Mouse (Mus musculus): ENCODE data around the gene Filip1l.

Gene Filip1l

DNA sequence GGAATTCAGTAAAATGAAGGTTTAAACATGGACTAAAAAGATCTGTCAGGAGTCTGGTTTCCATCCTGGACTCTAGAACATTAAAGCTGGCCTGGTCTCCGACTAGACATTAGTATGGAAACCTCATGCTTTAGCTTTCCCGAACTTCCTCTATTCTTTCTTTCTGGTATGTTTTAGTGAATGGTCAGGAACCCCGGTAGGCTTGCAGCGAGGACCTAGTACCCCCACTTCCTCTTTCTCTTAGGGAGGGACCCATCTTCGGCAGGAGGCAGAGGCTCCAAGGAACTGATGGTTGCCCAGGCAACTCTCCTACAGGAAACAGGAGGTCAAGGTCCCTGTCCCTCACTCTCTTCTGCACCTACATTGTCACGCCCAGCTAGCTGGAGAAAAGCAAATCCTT lies 43.4 kb downstream of the Filip1l start:
- DNase-seq (ENCODE audit: low spot score in 2 of 2): no peak

- DNase-seq (ENCODE audit: low spot score in 2 of 2): no peak
These were observed 45.0 kb downstream of the Filip1l start for GRCm38 (mm10) chr16:57397845-57398244.

DNA sequence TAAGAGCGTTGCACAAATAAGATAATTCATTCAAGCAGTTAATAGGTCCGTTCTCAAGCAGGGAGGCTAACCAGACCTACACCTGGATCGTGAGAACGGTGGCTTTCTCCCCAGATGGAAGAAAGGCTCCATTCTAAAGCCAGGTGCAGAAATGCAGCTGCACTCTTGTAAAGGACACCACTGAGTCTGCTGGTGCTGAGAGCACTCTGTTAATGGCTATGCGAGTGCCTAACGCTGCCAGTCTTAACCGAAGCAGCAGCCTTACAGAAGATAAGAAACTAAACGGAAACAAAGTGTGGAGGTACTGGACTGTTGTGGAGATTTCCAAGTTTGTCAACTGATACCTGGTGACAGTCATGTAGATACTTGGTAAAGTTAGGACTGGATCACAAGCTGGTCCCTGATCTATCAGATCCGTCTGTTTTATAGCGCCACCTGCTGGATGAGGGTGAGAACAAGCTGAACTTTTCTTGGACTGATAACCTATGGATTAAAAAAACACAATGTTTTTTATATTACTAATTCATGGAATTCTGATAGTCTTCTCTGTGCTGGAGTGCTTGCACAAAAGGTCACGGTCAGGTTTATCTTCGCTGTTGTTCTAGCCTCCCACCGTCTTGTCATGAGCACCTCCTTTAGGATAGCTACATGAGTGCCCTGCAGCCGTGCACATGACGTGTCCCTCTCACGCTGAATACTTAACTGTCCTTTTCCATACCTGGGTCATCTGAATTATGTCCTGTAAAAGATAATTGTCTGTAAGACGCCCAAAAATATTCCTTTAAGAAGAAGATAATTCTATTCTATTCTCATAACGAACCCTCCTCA lies 45.7 kb downstream of the Filip1l start:
- DNase-seq (ENCODE audit: low spot score in 2 of 2): peak in 1 of 2 experiments; percentile 76

DNA sequence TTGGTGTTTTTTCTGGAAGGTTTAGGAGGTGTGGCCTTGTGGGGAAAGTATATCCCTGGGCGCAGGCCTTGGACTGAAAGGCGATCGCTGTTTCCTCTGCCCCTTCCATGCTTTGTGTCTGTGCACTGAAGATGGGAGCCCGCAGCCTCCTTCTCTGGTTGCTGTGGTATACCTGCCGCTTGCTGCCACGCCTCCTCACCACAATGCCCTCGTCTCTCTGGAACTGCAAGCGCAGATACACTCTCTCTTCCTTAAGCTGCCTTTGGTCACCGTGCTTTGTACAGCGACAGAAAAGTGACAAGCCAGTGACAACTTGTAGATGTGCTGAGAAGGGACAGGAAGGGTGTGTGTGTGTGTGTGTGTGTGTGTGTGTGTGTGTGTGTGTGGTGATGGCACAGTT lies 46.7 kb downstream of the Filip1l start:
- no peak for DNase-seq (ENCODE audit: low spot score in 2 of 2)

GRCm38 (mm10) chr16:57401702-57402101 lies 48.8 kb downstream of the Filip1l start:
- no peak for DNase-seq (ENCODE audit: low spot score in 2 of 2)

GRCm38 (mm10) chr16:57402910-57403309 lies 50.0 kb downstream of the Filip1l start:
- no peak for DNase-seq (ENCODE audit: low spot score in 2 of 2)

DNA sequence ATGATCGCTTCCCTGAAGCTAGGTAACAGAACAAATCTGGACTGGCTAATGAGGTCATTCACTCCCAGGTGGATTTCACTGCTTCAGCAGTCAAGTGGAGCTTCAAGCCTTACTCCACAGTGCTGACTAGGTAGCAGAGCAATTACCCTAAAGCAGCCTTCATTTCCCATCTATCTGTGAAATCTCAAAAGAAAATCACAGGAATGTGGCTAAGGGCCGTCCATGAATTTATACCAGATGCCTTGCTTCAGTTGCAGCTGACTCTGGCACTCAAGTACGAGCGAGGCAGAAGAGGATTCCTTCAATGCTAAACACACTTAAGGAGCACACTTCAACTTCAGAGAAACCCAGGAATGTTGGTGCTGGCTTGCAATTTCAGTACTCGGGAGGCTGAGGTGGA lies 50.9 kb downstream of the Filip1l start:
- DNase-seq (ENCODE audit: low spot score in 2 of 2): no peak

DNA sequence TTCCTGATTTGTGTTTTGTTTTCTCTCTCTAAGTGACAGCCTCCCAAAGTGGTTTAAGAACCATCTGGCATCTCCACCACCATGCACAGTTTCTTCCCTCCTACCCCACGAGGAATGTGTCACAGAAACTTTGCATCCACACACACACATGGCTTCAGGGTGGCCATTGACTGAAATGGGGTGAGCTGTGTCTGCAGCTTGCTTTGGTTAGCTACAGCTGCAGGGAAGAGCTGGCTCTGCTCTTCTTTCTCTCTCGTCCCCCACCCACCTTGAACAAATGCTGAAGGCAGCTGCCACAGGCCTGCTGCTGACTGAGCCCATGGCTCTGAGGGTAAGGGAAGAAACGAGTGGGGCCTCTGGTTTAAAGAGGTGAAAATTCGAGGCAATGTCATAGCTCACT lies 59.9 kb downstream of the Filip1l start:
- peak in 1 of 2 experiments; percentile 23 for DNase-seq (ENCODE audit: low spot score in 2 of 2)

- DNase-seq (ENCODE audit: low spot score in 2 of 2): no peak
These were observed 63.2 kb downstream of the Filip1l start for GRCm38 (mm10) chr16:57416049-57416448.

GRCm38 (mm10) chr16:57417017-57417416 lies 64.1 kb downstream of the Filip1l start:
- DNase-seq (ENCODE audit: low spot score in 2 of 2): no peak

- DNase-seq (ENCODE audit: low spot score in 2 of 2): no peak
These were observed 65.1 kb downstream of the Filip1l start for GRCm38 (mm10) chr16:57417955-57418354.

DNA sequence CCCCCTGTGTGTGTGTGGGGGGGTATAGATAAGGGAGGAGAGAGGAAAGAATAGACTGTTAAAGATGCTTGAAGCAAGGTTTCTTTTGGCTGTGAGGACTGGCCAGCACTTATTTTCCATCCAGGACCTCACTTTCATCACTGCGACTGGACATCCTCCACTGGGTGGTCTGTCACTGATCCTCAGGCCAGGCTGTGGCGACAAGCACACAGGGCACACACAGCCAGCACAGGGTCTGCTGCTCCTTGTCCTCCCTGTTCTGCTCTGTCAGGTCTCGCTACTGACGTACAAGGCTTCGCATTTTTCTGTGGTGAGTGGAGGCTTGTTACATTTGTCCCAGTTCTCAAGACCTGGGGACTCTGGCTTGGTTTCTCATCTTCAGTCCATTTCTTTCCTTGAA lies 66.4 kb downstream of the Filip1l start:
- no peak for DNase-seq (ENCODE audit: low spot score in 2 of 2)

GRCm38 (mm10) chr16:57419881-57420280 lies 67.0 kb downstream of the Filip1l start:
- no peak for DNase-seq (ENCODE audit: low spot score in 2 of 2)

DNA sequence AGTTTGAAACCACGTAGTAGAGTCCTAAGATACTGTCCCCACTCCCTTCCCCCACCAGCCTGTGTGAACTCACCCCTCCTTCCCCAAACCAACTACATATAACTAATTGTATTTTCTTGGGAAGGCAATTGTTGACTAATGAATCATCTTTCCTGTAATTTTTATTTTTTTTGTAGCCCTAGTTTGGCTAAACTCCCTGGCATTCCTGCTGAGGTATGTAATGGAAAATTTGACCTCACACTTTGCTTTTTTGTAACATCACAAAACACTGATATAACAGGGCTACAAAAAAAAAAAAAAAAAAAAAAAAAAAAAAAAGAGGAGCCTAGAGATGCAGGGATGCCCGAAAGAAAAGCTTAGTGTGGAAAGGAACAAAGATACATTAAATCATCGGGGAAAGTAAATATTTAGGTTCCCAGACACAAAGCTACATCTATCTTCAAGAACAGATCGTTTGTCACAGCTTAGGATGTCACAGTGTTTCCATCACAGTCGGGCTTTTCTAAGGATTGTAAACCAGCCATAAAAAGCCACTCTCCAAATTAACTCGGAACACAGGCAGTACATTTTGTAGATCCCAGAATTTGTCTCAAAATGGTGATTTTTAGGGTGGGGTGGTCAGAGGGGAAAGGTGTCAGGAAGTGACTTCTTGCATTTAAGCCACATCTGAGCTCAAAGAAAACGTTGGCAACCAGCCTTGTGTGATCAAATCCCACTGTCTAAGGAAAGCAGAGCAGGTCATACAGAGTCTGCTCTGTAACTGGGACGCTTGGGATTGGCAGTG lies 68.1 kb downstream of the Filip1l start:
- DNase-seq (ENCODE audit: low spot score in 2 of 2): no peak

GRCm38 (mm10) chr16:57421680-57422417 lies 69.0 kb downstream of the Filip1l start:
- DNase-seq (ENCODE audit: low spot score in 2 of 2): no peak

- no peak for DNase-seq (ENCODE audit: low spot score in 2 of 2)
These were observed 70.3 kb downstream of the Filip1l start for GRCm38 (mm10) chr16:57423001-57423800.

DNA sequence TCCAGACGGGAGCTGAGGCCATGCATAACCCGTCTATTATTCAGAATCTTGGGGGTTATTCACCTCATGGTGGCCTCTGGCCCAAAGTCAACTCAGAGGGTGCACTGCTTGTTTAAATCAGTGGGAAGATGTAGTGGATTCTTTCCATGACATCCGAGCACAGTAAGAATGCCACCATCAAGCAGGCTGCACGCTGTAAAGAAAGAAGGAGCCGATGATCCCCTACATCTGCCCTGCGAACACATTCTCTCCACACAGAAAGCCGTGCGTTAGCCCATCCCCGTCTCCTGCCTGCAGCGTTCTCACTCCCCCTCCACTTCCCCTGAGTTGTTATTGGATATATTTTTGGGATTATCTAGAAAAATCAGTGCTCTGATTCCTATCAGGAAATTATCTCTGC lies 73.8 kb downstream of the Filip1l start:
- DNase-seq (ENCODE audit: low spot score in 2 of 2): no peak

GRCm38 (mm10) chr16:57427516-57428285 lies 74.8 kb downstream of the Filip1l start:
- DNase-seq (ENCODE audit: low spot score in 2 of 2): no peak

DNA sequence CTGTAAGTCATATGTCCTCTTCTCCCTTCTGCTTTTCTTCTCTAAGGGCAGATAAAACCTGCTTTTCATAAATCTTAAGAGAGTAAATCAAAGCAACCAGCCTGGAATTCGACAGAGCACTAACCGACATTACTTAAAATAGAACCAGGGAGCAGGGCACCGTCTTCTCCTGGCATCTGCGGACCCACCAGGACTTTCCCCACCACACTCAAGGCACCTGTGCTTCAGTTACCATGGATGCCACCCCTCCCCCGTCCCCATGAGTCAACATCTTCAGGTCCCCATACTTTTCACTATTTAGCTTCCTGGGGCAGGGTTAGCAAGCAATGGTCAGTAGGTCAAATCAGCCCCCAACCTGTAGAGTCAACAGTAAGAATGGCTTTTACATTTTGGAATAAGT lies 76.1 kb downstream of the Filip1l start:
- DNase-seq (ENCODE audit: low spot score in 2 of 2): no peak

DNA sequence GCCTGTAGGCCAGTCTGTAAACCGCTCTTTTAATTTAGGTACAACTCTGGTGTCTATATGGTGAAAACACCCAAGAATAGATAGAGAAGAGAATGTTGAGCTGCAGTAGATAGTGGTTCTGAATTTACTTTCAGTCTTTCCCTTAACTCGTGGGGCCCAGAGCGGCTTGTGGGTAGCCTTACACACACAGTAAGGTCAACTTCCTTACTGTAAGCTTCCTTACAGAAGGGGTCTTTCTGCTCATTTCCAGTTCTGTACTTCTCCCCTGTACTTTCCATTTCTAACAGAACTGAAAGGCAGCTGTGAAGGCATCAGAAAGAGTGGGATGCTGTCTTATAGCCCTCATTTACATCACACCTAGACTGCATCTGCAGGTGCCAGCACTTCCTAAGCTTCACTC lies 78.4 kb downstream of the Filip1l start:
- no peak for DNase-seq (ENCODE audit: low spot score in 2 of 2)

DNA sequence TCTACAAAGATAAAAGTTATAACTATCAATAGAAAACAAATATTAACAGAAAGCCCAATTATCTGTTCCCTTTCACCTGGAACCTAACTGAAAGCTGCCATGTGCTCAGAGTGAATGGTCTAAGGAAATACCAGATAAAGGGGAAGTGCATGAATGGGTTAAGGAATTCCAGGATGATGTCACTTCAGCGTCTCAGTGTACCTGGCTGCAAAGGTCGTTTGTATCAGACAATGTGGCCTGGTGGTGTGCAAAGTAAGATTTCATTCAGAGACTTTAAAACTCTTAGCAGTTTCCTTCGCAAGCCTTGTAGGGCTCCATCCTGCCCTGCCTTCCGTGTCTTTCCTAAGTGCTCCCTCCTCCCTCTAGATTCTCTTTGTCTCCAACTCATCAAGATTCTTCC lies 80.3 kb downstream of the Filip1l start:
- no peak for DNase-seq (ENCODE audit: low spot score in 2 of 2)
